Mouse (Mus musculus) mesoderm, embryonic 11.5 days (tissue): ENCODE data around the gene Il17d.

Source experiments
- DNase-seq: peaks from one replicate; pipeline ENCODE4 v3.0.0-alpha.2; 2012; ENCODE audit warnings: low read depth, low spot score

Il17d gene

DNA sequence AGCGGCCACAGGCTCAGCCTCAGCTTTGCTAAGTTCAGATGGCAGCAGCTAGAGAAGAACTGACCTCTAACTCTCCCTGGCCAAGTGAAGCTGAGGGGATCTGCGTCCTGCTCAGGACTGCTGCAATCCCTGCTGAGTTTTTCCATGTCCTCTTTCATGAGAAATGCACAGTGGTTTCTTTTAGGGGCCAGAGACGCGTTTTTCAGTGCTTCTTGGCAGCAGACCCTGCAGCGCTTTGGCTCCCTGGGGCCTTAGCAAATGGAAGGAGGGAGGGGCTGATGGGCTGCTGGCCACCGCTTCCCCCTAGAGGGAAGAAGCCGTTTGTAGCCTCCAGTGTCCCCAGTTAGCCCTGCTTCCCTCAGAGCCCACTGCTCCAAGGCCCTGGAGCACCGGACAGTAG lies 10.4 kb downstream of the Il17d start:
- DNase-seq: no peak

GRCm38 (mm10) chr14:57535646-57536045 lies 11.1 kb downstream of the Il17d start:
- DNase-seq: no peak

DNA sequence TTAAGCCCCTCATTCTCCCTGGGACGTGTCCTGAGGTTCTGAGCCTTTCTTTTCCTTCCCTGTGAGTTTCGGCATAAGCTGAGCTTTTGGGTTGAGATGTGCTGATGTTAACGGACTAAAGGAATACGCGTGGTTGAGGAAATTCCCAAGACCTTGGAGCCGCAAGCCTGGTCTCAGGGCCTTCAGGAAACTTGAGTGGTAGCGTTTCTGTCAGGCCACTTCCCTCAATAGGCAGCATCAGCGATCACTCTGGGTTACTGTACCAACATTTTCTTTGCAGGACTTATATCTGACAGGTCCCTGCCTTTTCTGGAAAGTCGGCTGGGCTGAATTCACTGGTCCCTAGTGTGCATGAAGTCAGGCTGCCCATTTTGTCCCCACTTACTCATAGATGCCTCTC lies 12.2 kb downstream of the Il17d start:
- DNase-seq: no peak

- no peak for DNase-seq
Measured at GRCm38 (mm10) chr14:57537261-57538015, 12.9 kb downstream of the Il17d start.

GRCm38 (mm10) chr14:57540683-57541082 lies 16.1 kb downstream of the Il17d start:
- DNase-seq: no peak

DNA sequence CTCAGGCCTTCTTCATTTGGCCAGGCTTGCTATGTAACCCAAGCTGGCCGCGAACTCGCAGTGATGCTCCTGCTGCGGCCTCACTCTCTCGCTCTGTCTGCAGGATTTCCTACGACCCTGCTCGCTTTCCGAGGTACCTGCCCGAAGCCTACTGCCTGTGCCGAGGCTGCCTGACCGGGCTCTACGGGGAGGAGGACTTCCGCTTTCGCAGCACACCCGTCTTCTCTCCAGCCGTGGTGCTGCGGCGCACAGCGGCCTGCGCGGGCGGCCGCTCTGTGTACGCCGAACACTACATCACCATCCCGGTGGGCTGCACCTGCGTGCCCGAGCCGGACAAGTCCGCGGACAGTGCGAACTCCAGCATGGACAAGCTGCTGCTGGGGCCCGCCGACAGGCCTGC lies 17.7 kb downstream of the Il17d start:
- no peak for DNase-seq

DNA sequence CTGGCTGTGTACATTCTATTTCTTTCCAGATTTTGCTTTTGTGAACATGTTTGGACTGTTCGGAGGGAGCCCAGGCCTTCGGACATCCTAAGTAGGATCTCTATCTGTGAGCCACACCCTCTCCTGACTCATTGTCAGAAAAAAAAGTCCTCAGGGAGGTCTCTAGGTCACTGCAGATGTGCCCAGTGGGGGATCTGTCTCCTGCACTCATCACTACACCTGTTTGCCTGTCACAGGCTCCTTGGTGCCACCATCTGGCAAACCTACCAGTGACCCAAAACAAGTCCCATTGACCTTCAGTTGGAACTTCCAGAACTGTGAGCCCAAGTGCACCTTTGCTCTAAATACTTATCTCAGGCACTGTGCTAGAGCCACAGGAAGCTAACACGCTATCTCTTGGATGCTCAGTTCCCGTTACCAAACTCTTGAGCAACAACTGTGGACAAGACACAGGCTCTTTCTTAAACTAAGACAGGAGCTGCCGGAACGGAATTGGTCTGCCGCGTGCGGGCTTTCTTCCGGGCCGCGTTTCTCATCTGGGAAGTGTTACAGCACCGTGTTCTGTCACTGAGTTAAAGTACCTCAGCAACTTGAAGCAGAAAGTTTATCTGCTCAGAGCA lies 19.0 kb downstream of the Il17d start:
- DNase-seq: no peak

DNA sequence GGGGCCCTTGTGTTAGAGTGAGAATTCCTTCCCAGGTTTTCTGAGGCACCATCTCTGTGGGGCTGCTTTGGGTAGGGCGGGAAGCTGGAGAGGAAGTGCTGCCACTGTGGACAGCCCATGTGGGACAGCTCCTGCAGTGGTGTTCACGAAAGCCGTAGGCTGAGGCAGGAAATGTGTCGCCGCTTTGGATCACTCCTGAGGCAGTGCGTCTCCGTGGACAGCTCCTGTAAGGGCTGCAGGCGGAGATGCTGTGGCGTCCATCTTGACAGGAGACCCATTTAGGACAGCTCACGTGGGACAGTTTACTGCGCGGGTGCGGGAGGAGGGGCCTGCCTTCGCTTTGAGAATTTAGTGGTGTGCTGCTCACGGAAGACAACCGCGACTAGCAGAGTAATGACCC lies 20.9 kb downstream of the Il17d start:
- DNase-seq: no peak

- no peak for DNase-seq
Measured at GRCm38 (mm10) chr14:57546131-57546530, 21.6 kb downstream of the Il17d start.

DNA sequence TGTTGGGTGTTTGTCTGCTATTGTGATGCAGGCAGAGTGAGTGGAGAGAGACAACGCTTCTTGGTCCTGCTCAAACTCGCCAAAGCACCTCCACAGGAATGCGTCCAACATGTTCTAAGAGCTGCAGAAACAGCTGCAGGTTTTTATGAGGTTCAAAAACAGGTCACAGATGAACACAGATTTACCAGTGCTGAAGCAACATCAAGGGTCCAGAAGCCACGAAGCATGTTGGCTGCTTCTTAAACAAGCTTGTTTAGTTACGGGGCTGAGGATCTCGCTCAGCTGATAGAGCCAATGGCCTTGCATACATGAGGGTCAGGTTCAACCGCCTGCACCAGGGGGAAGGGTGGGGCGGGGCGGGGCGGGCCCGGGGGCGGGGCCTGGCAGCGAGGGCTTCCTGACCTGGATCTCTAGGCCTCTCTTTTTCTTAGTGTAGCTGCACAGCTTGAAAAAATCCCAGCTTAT lies 22.0 kb downstream of the Il17d start:
- no peak for DNase-seq

DNA sequence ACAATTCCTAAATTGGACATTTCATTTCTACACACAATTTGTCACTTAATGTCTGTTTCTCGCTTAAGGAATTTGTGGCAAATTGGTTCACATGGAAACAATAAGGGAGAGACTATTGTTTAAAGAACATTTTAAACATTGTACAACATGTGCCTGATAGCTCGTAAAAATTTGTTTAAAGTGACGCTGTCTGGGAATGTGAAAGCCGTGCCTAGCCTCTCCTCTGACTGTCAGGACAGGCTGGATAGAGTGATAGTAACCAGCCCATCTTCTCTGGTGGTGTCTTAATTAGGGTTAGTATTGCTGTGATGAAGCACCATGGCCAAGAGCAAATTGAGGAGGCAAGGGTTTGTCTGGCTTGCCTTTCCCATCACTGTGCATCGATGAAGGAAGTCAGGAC lies 22.5 kb downstream of the Il17d start:
- DNase-seq: no peak

DNA sequence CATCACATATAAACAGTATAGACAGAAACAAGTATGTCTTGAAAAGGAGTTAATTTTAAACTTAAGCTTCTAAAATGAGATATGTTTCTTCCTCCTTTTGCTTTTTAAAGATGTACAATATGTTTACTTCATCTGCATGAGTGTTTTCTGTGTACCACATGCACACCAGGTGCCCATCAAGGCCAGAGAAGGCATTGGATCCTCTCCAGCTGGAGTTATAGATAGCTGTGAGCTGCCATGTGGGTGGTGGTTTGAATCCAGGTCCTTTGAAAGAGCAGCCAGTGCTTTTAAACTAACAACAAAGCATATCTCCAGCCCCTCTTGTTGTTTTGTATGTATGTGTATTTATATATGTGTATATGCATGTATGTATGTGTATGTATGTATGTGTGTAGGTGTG lies 28.4 kb downstream of the Il17d start:
- DNase-seq: no peak

- no peak for DNase-seq
Measured at GRCm38 (mm10) chr14:57554434-57554833, 29.9 kb downstream of the Il17d start.

- DNase-seq: no peak
Measured at GRCm38 (mm10) chr14:57555471-57556070, 31.0 kb downstream of the Il17d start.

- no peak for DNase-seq
Measured at GRCm38 (mm10) chr14:57556922-57557321, 32.3 kb downstream of the Il17d start.

DNA sequence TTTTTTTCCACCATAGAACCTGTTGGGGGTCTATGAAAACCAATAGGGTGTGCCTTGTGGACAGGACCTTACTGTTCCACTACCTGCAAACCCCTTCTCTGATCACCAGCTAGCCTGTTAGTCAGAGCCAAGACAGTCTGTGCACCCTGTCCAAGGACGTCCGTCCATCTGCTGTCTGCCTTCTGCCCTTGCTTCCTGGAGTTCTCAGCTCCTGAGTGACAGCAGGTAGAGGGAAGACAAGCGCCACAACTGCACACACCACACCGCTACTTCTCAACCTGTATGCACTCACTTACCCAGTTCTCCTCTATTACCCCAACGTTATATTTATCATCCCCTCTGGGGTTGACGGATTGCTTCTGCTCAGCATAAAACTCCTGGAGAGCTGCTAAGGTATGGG lies 41.0 kb downstream of the Il17d start:
- DNase-seq: no peak

- peak; percentile 95 for DNase-seq
Measured at GRCm38 (mm10) chr14:57571155-57572133, 46.9 kb downstream of the Il17d start, which contains the start of gene Eef1akmt1. Gene Eef1akmt1 (minus strand): TSS chr14:57571612.

GRCm38 (mm10) chr14:57574792-57575587 lies 50.4 kb downstream of the Il17d start:
- DNase-seq: no peak

DNA sequence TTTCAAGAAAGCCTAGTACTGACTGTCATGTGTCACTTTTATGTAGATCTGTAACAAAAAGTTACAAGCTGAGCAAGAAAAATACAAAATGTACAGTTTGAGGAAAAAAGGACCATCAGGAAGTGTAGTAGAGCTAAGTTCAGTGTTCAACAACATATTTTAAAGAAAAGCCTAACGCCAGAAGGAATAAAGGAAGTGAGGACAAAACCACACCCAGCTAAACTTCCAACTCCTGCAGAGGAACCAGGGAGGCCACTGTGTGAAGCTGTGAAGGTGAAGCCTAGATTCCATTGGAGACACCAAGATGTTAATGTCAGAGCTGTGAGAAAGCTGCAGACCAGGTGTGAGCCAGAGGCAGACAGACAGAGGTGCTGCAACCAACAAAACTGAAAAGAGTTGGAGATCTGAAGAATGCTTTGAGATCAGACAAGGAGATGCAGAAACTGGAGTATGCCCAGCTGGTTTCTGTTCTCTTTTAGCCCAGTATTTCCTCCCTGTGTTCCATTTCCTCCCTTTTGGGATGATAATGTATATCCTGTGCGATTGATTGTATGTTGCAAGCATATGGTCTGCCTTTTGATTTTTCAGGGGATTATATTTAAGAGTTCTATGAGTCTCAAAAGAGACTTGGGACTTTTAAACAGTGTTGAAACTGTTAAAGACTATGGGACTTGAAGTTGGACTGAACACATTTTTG lies 51.9 kb downstream of the Il17d start:
- no peak for DNase-seq

GRCm38 (mm10) chr14:57591830-57592229 lies 67.3 kb downstream of the Il17d start:
- no peak for DNase-seq
